Mouse (Mus musculus) spleen, adult 18-20 months (tissue): Measurements from ENCODE around the gene Zfp142.

Source experiments
- DNase-seq, 2 experiments: peaks; one replicate each; pipeline ENCODE4 v3.0.0; 2022; ENCODE audit warnings: mixed read lengths in 2 of 2

The Zfp142 gene

GRCm38 (mm10) chr1:74587773-74588445 is at the start of gene Zfp142, which contains the start of gene Bcs1l:
Gene Zfp142 (minus strand): TSS chr1:74588246.
Gene Bcs1l (plus strand): TSS chr1:74588289.
- peak; percentile 94 to 96 for DNase-seq

GRCm38 (mm10) chr1:74632734-74633133 is 44.7 kb upstream of the Zfp142 start:
- no peak for DNase-seq

GRCm38 (mm10) chr1:74628001-74628400 is 40.0 kb upstream of the Zfp142 start:
- DNase-seq = no peak

GRCm38 (mm10) chr1:74626076-74626475 is 38.0 kb upstream of the Zfp142 start:
- no peak for DNase-seq

- DNase-seq = no peak
Measured at GRCm38 (mm10) chr1:74624183-74624582, 36.1 kb upstream of the Zfp142 start.

GRCm38 (mm10) chr1:74601267-74601962 is 13.4 kb upstream of the Zfp142 start, which contains the start of the genes Rnf25 and Stk36:
Gene Rnf25 (minus strand): TSS chr1:74601397.
Gene Stk36 (plus strand): TSS chr1:74601445.
- DNase-seq = peak; percentile 63 to 71

GRCm38 (mm10) chr1:74600501-74601266 is 12.6 kb upstream of the Zfp142 start:
- no peak for DNase-seq

GRCm38 (mm10) chr1:74594434-74594833 is 6.4 kb upstream of the Zfp142 start:
- no peak for DNase-seq

- no peak for DNase-seq
Measured at GRCm38 (mm10) chr1:74587233-74587772, 743 bp downstream of the Zfp142 start.

- no peak for DNase-seq
Measured at GRCm38 (mm10) chr1:74584616-74585398, 3.2 kb downstream of the Zfp142 start.

GRCm38 (mm10) chr1:74582621-74583020 is 5.4 kb downstream of the Zfp142 start:
- no peak for DNase-seq

GRCm38 (mm10) chr1:74569739-74570719 is 18.0 kb downstream of the Zfp142 start:
- no peak for DNase-seq

GRCm38 (mm10) chr1:74565834-74566233 is 22.2 kb downstream of the Zfp142 start:
- DNase-seq = no peak

GRCm38 (mm10) chr1:74559061-74559460 is 29.0 kb downstream of the Zfp142 start:
- no peak for DNase-seq

GRCm38 (mm10) chr1:74544184-74544583 is 43.9 kb downstream of the Zfp142 start, which contains the start of gene Usp37:
Gene Usp37 (minus strand): TSS chr1:74544284.
- DNase-seq = no peak

- DNase-seq = no peak
Measured at GRCm38 (mm10) chr1:74542451-74542961, 45.5 kb downstream of the Zfp142 start, which contains the start of gene Plcd4. Gene Plcd4 (plus strand): TSS chr1:74542888.

- no peak for DNase-seq
Measured at GRCm38 (mm10) chr1:74538650-74539049, 49.4 kb downstream of the Zfp142 start.

- DNase-seq = no peak
Measured at GRCm38 (mm10) chr1:74528589-74528988, 59.5 kb downstream of the Zfp142 start.

- DNase-seq = no peak
Measured at GRCm38 (mm10) chr1:74524746-74525145, 63.3 kb downstream of the Zfp142 start.

- DNase-seq = no peak
Measured at GRCm38 (mm10) chr1:74519875-74520274, 68.2 kb downstream of the Zfp142 start.
